Mouse (Mus musculus) erythroblast, embryonic 14.5 days (primary cell): Measurements from ENCODE around the gene Kcnj4. TPM values are rescaled to one million over a fixed set of nuclear protein-coding genes. Genes with fewer than 3 reads are reported as not detected.

ENCODE experiments used
- H3K27me3 ChIP-seq: 2 replicates; pipeline ENCODE4 v1.6.1; 2012; ENCODE audit warnings: inconsistent platforms; ENCODE audit not compliant: control insufficient read depth
- H3K36me3 ChIP-seq: 2 replicates; pipeline ENCODE4 v1.6.1; 2012; ENCODE audit warnings: mild to moderate bottlenecking, inconsistent platforms; ENCODE audit not compliant: control insufficient read depth
- H3K4me1 ChIP-seq: 2 replicates; pipeline ENCODE4 v1.6.1; 2012; ENCODE audit warnings: inconsistent platforms; ENCODE audit not compliant: control insufficient read depth
- H3K4me3 ChIP-seq: replicated peaks from 2 replicates; pipeline ENCODE3; 2012; ENCODE audit warnings: moderate library complexity, mild to moderate bottlenecking, inconsistent platforms
- H3K9me3 ChIP-seq: 2 replicates; pipeline ENCODE4 v1.6.1; 2012; ENCODE audit warnings: low read length, inconsistent platforms, mixed read lengths; ENCODE audit not compliant: control insufficient read depth
- GATA1 ChIP-seq: IDR thresholded peaks from 2 replicates; pipeline ENCODE4 v1.6.1; 2012; ENCODE audit warnings: low read length, inconsistent platforms, mixed read lengths
- TAL1 ChIP-seq: IDR thresholded peaks from 3 replicates; pipeline ENCODE4 v1.6.1; 2012; ENCODE audit warnings: low read length, inconsistent platforms, mixed read lengths
- polyA plus RNA-seq: library from polyadenylated mRNA; stranded (reverse); fragments of >175 nt; gene quantifications from 2 replicates; pipeline ENCODE4 v1.2.3, GENCODE M21; 2012

Kcnj4 gene
- polyA plus RNA-seq, 1 experiment, result not detected

DNA sequence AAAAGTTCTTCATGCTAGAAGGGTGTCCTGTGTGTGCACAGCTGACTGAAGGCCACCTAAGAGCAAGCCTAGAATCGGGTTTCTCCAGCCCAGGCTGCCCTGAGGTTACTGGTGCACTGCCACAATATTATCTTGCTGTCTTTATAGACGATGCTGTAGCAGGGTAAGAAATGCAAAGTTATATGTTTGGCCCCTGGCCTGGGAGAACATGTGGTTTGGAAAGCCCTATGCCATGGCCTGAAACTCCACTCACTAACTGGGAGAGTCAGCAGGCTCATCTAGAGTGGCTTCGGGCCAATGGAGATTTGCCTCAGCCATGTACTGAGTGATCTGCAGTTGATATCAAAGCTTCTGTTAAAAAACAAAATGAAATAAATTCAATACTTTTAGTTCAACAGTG, 28.8 kb upstream of the Kcnj4 start:
- H3K27me3 ChIP-seq, result no peaks in the 10 kb centered on the region
- H3K4me1 ChIP-seq, result no peaks in the 10 kb centered on the region; the same call in 1 of the 2 replicates
- TF ChIP-seq GATA1 (no peak), TAL1 (no peak)
- H3K9me3 ChIP-seq, result no peaks in the 10 kb centered on the region
- peaks cover 100% of the 10 kb centered on the region for H3K36me3 ChIP-seq
- H3K4me3 ChIP-seq, result no peak overlapping the region

DNA sequence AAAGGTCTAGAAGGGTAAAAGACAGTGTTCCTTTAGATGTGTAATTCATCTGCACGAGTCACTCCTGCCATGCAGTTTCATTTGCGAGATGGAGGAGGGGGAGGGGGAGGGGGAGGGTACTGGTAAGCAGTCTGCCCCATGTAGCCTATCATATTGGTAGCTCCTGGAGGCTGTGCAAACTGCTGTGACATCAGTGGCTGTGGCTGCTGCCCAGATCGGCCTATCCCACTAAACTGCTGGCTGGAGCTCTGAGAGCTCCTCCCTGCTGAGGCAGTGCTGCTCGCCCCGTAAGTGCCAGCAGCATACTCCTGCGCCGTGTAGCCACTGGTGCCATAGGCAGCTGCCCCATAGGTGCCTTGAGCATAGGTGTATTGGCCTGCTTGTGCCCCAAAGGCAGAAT, 24.9 kb upstream of the Kcnj4 start:
- no peak for TF ChIP-seq TAL1
- no peak for TF ChIP-seq GATA1
- Histone ChIP-seq H3K9me3 (no peaks in the 10 kb centered on the region), H3K27me3 (no peaks in the 10 kb centered on the region), H3K36me3 (peaks cover 92% of the 10 kb centered on the region), H3K4me3 (no peak overlapping the region), H3K4me1 (no peaks in the 10 kb centered on the region; the same call in 1 of the 2 replicates)

DNA sequence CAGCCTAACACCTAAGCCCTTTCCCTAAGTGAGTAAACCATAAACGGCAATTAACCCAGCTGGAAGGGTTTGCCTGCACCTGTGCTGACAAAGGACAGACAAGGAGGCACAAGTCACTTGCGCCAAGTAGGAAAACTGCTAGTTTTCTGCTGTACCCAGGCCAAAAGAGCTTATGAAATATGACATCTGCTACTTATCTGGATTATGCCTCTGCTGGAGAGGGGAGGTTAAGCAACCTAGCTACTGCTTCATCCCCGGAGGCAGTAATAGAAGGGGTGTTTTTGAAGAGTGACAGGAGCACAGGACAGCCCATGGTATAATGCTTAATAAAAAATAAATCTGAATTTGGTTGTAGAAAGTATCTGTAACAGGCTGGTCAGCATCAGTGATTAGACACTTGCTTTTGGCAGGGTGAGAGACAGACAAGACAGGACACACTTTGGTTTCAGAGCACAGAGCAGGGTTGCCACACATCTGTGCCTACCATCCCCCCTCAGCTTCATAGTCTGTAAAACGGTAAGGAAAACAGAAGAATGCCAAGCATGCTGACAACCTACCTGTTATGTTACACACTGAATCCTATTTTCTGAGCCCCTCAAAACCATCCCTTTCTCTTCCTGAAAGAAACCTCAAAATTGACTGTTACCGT, 23.1 kb upstream of the Kcnj4 start:
- Histone ChIP-seq H3K36me3 (peaks cover 74% of the 10 kb centered on the region), H3K9me3 (peaks cover under 1% of the 10 kb centered on the region; the same call in 1 of the 2 replicates), H3K27me3 (no peaks in the 10 kb centered on the region), H3K4me1 (no peaks in the 10 kb centered on the region; the same call in 1 of the 2 replicates), H3K4me3 (no peak overlapping the region)
- TF ChIP-seq GATA1 (no peak), TAL1 (no peak)

- TF ChIP-seq TAL1, result no peak
- no peaks in the 10 kb centered on the region for H3K27me3 ChIP-seq
- peaks cover 64% of the 10 kb centered on the region for H3K36me3 ChIP-seq
- no peaks in the 10 kb centered on the region; the same call in 1 of the 2 replicates for H3K4me1 ChIP-seq
- peaks cover 2% of the 10 kb centered on the region; the same call in 1 of the 2 replicates for H3K9me3 ChIP-seq
- H3K4me3 ChIP-seq, result no peak overlapping the region
These were observed 22.2 kb upstream of the Kcnj4 start for GRCm38 (mm10) chr15:79527192-79527591.

DNA sequence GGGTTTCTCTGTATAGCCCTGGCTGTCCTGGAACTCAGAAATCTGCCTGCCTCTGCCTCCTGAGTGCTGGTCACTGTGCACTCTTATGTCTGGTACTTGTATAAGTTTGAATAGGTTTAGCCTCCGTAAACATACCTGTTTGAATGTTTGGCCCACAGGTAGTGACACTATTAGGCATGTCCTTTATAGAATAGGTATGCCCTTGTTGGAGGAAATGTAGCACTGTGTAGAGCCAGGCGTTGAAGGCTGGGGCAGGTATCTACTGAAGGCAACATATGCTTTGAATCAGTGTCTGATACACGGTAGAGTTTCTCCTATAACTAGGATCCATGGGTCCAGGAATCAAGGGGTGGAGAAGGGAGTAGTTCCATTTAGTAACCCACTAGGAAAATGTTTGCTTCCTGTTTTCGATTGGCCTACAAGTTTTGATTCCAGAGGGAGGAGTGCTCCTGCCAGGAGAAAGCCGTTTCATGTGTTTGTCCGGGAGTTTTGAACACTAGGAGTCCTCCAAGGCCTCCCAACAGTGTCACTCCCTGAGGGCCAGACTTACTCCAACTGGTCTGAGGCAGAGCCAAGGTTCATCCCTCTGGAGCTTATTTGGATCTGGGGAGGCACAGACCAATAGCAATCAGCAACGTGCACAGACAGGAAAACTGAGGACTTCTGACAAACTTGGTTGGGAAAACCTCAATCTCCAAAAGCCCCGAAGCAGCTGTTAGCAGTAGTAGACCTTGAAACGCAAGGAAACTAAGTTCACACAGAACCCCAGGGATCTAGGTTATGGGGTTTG, 21.1 kb upstream of the Kcnj4 start:
- no peak for TF ChIP-seq GATA1
- no peak for TF ChIP-seq TAL1
- peaks cover 54% of the 10 kb centered on the region for H3K36me3 ChIP-seq
- no peak overlapping the region for H3K4me3 ChIP-seq
- H3K9me3 ChIP-seq, result peaks cover 2% of the 10 kb centered on the region; the same call in 1 of the 2 replicates
- H3K27me3 ChIP-seq, result no peaks in the 10 kb centered on the region
- no peaks in the 10 kb centered on the region; the same call in 1 of the 2 replicates for H3K4me1 ChIP-seq

DNA sequence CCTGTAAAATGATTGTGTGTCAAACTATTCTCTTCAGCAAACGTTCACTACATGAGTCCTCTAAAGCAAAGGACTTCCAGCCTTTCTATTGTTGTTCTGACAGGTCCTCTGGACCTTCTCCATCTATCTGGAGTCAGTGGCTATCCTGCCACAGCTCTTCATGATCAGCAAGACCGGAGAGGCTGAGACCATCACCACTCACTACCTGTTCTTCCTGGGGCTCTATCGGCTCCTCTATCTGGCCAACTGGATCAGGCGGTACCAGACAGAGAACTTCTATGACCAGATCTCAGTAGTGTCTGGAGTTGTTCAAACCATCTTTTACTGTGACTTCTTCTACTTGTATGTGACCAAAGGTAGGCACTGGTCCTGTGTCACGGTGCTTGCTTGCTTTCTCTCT, 20.5 kb upstream of the Kcnj4 start:
- H3K36me3 ChIP-seq, result peaks cover 48% of the 10 kb centered on the region
- no peak for TF ChIP-seq GATA1
- no peak for TF ChIP-seq TAL1
- H3K4me1 ChIP-seq, result no peaks in the 10 kb centered on the region; the same call in 1 of the 2 replicates
- H3K4me3 ChIP-seq, result no peak overlapping the region
- no peaks in the 10 kb centered on the region for H3K27me3 ChIP-seq
- H3K9me3 ChIP-seq, result peaks cover 2% of the 10 kb centered on the region; the same call in 1 of the 2 replicates

- peaks cover 21% of the 10 kb centered on the region for H3K4me1 ChIP-seq
- no peaks in the 10 kb centered on the region for H3K36me3 ChIP-seq
- peaks cover 42% of the 10 kb centered on the region for H3K27me3 ChIP-seq
- peaks cover 13% of the 10 kb centered on the region; the same call in 1 of the 2 replicates for H3K9me3 ChIP-seq
- TF ChIP-seq TAL1, result no peak
- TF ChIP-seq GATA1, result no peak
- peak overlapping the region; percentile 28 for H3K4me3 ChIP-seq
These were observed 14.6 kb upstream of the Kcnj4 start for GRCm38 (mm10) chr15:79519400-79520220.

- no peak overlapping the region for H3K4me3 ChIP-seq
These were observed 13.5 kb upstream of the Kcnj4 start for GRCm38 (mm10) chr15:79518571-79518970.

More at GRCm38 (mm10) chr15:79518571-79518970, 13.5 kb upstream of the Kcnj4 start:
- peaks cover 53% of the 10 kb centered on the region for H3K27me3 ChIP-seq
- no peak for TF ChIP-seq GATA1
- no peak for TF ChIP-seq TAL1
- H3K36me3 ChIP-seq, result no peaks in the 10 kb centered on the region
- H3K9me3 ChIP-seq, result peaks cover 18% of the 10 kb centered on the region; the same call in 1 of the 2 replicates
- H3K4me1 ChIP-seq, result peaks cover 21% of the 10 kb centered on the region
